Comparison of ENCODE assay signal across 27 mouse cellular contexts in genomic region chr15:97272831-97273230, GRCm38 (mm10). TPM values are rescaled to one million over a fixed set of nuclear protein-coding genes. Genes with fewer than 3 reads are reported as not detected.
DNase-seq lines count a peak whose midpoint lies in the region; ATAC-seq and TF ChIP-seq lines count a peak whose summit lies in the region.
"Had no signal": no experiment of that assay in that cellular context is flagged by ENCODE, and none has a peak within 500 bp of the region (broad histone marks: within the 10 kb centered on the region; RNA-seq: fewer than 3 reads in every experiment).

No protein-coding gene starts in this region.

- no peak for TF ChIP-seq EP300 in liver, postnatal 0 days (IDR thresholded peaks at IDR 0.05; ENCODE audit: low read depth)

- peak; percentile 73 for DNase-seq in heart, adult 11 months
- no peak for DNase-seq in heart, postnatal 25 days (ENCODE audit: low spot score)
- DNase-seq in liver, postnatal 0 days, result no peak
- peak; percentile 21 for DNase-seq in ZHBTc4 (ENCODE audit: low read depth, low spot score)
- DNase-seq: adrenal gland, adult 2 months; adrenal gland, postnatal 10 days; adrenal gland, postnatal 25 days; B cell, adult 2 months; cerebellum, adult 11 months; cerebellum, adult 18-20 months; cerebellum, adult 8-10 months; cerebellum, adult 9-11 months; cerebellum, postnatal 14 days; cerebellum, postnatal 36 days; embryo, embryonic 11 days had no signal

- H3K4me3 ChIP-seq in liver, postnatal 0 days (ENCODE audit: low read depth, low read length), result no peak overlapping the region
- no peak overlapping the region for H3K4me3 ChIP-seq in liver, embryonic 12.5 days
- H3K4me3 ChIP-seq: embryonic facial prominence, embryonic 13.5 days; embryonic facial prominence, embryonic 15.5 days; erythroblast, embryonic 14.5 days; forebrain, embryonic 10.5 days; forebrain, embryonic 12.5 days had no signal

- ATAC-seq in liver, postnatal 0 days, result no peak
- no peak for ATAC-seq in liver, embryonic 12.5 days
- ATAC-seq: CD4-positive, CD25-positive, alpha-beta regulatory T cell, adult 4 months; forebrain, embryonic 14.5 days; forebrain, embryonic 16.5 days; Patski had no signal

- H3K27ac ChIP-seq in liver, postnatal 0 days (ENCODE audit: low read depth), result peak overlapping the region; percentile 11; the same call in 1 of the 2 replicates
- no peak overlapping the region for H3K27ac ChIP-seq in liver, embryonic 12.5 days
- H3K27ac ChIP-seq: embryonic facial prominence, embryonic 13.5 days; embryonic facial prominence, embryonic 15.5 days; forebrain, embryonic 10.5 days; forebrain, embryonic 12.5 days had no signal

- H3K9me3 ChIP-seq in liver, postnatal 0 days (ENCODE audit: low read length), result no peaks in the 10 kb centered on the region
- no peaks in the 10 kb centered on the region for H3K9me3 ChIP-seq in liver, embryonic 12.5 days (replicated peaks)
- H3K9me3 ChIP-seq: embryonic facial prominence, embryonic 13.5 days; embryonic facial prominence, embryonic 15.5 days; forebrain, embryonic 10.5 days; forebrain, embryonic 12.5 days had no signal

- H3K36me3 ChIP-seq in liver, postnatal 0 days (replicated peaks; ENCODE audit: insufficient read depth, low read length), result no peaks in the 10 kb centered on the region
- no peaks in the 10 kb centered on the region for H3K36me3 ChIP-seq in liver, embryonic 12.5 days
- H3K36me3 ChIP-seq: embryonic facial prominence, embryonic 13.5 days; embryonic facial prominence, embryonic 15.5 days; forebrain, embryonic 10.5 days; forebrain, embryonic 12.5 days; G1E had no signal

- 78% methylated on average over 3 of the region's 3 CpGs for WGBS in liver, postnatal 0 days (ENCODE audit: insufficient replicate concordance)
- 67% methylated on average over 3 of the region's 3 CpGs for WGBS in liver, embryonic 12.5 days (ENCODE audit: insufficient replicate concordance)

- intact Hi-C loops in heart, postnatal 25 days (cut with DNase I), result no loop called here

- TF ChIP-seq CTCF in liver, postnatal 0 days (IDR thresholded peaks at IDR 0.05; ENCODE audit: low read depth), result no peak

- peaks cover 7% of the 10 kb centered on the region for H3K4me1 ChIP-seq in liver, postnatal 0 days (ENCODE audit: insufficient read depth)
- H3K4me1 ChIP-seq in liver, embryonic 12.5 days, result no peaks in the 10 kb centered on the region
- H3K4me1 ChIP-seq: embryonic facial prominence, embryonic 15.5 days had no signal

- H3K4me2 ChIP-seq in liver, postnatal 0 days (ENCODE audit: low read depth, low read length), result no peak overlapping the region
- no peak overlapping the region for H3K4me2 ChIP-seq in liver, embryonic 12.5 days
- H3K4me2 ChIP-seq: embryonic facial prominence, embryonic 13.5 days; embryonic facial prominence, embryonic 15.5 days; forebrain, embryonic 12.5 days had no signal

- H3K27me3 ChIP-seq in liver, postnatal 0 days (ENCODE audit: insufficient read depth, low read length), result no peaks in the 10 kb centered on the region
- no peaks in the 10 kb centered on the region for H3K27me3 ChIP-seq in liver, embryonic 12.5 days (replicated peaks)
- H3K27me3 ChIP-seq: CH12.LX; embryonic facial prominence, embryonic 13.5 days; embryonic facial prominence, embryonic 15.5 days; forebrain, embryonic 12.5 days; Patski had no signal

- no peak overlapping the region for H3K9ac ChIP-seq in liver, postnatal 0 days (replicated peaks)
- H3K9ac ChIP-seq in liver, embryonic 12.5 days, result no peak overlapping the region
- H3K9ac ChIP-seq: embryonic facial prominence, embryonic 13.5 days; embryonic facial prominence, embryonic 15.5 days; forebrain, embryonic 12.5 days had no signal

RNA-seq across cellular contexts. Expression of gene Amigo2, which starts 25.7 kb away (rescaled TPM):
- total RNA-seq in heart, postnatal 25 days (2021), result 1 to 10 TPM; 5.2 to 7.0 TPM
- polyA plus RNA-seq in liver, postnatal 0 days (2015; fragmentation: Nextera tagmentation; extraction: Ambion mirVana), result 2.9 and 3.0 TPM in 2 replicates
- polyA plus RNA-seq in liver, embryonic 12.5 days (2016; fragmentation: Nextera tagmentation; extraction: Ambion mirVana), result 1.4 and 1.7 TPM in 2 replicates
- polyA plus RNA-seq: erythroblast, embryonic 14.5 days; G1E had no signal

RNA-seq across cellular contexts. Expression of gene Pced1b, which starts 25.9 kb away (rescaled TPM):
- 1 to 10 TPM; 2.3 to 2.5 TPM for total RNA-seq in heart, postnatal 25 days (2021)
- 2.5 and 2.8 TPM in 2 replicates for polyA plus RNA-seq in liver, postnatal 0 days (2015; fragmentation: Nextera tagmentation; extraction: Ambion mirVana)
- polyA plus RNA-seq in liver, embryonic 12.5 days (2016; fragmentation: Nextera tagmentation; extraction: Ambion mirVana), result 5.6 and 6.4 TPM in 2 replicates

Comparison
In these comparisons a context has a peak if more than half of its experiments do, and no peak if none do; other contexts are left out.
1. DNase-seq: peak in heart, adult 11 months (single experiment) and ZHBTc4 (single experiment); none in heart, postnatal 25 days (single experiment) and liver, postnatal 0 days (single experiment).